Mouse (Mus musculus) erythroid progenitor cell, adult 5-6 weeks (primary cell): ENCODE measurements around the gene Zfp598. TPM values are rescaled to one million over a fixed set of nuclear protein-coding genes. Genes with fewer than 3 reads are reported as not detected.

ENCODE experiments used
- ATAC-seq: replicated peaks from 2 replicates; pipeline ENCODE4 v1.8.0; 2016; ENCODE audit warnings: moderate number of reproducible peaks, mild to moderate bottlenecking, moderate TSS enrichment, inconsistent platforms; ENCODE audit not compliant: poor library complexity, low FRiP score, severe bottlenecking
- total RNA-seq, 2 experiments: library from RNA; stranded (forward) in 1 of 2; stranded (reverse) in 1 of 2; fragments of 150-400 nt in 1 of 2; fragments of 186-747, 209-891 nt in 1 of 2; gene quantifications; 2 replicates each; pipeline versions ENCODE4 v1.2.3 to v1.2.4; 2015 to 2017; ENCODE audit warnings: low replicate concordance in 2 of 2

Zfp598 gene
- total RNA-seq (2015; ENCODE audit: low replicate concordance) = 13.4 and 18.4 TPM in 2 replicates
- total RNA-seq (2017; ENCODE audit: low replicate concordance) = 9.2 and 12.0 TPM in 2 replicates

DNA sequence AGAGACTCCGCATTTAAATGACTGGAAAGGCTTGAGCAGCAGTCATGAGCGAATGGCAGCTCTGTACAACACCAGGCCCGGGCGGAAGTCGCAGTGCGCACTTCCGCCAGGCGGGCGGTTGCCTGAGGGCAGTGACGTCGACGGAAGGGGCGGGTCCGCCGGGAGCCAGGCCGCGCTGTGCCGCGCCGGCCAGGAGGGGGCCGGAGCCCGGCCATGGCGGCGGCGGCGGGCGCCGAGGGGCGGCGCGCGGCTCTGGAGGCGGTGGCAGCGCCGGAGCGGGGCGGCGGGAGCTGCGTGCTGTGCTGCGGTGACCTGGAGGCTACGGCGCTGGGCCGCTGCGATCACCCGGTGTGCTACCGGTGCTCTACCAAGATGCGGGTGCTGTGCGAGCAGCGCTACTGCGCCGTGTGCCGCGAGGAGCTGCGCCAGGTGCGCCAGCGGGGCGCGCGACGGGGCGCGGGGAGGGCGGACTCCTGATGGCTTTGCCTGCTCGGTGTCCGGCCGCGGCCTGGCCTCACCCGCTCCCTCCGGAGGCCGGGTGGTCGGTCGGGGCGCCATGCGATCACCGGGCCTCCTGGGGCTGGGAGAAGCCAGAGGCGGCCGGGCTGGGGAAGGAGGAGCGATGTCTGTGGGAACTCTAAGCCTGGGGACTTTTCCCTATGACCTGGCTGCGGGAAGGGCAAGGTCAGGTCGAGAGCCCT is at the start of gene Zfp598:
Zfp598 (plus strand) TSS at position 143 of the 701 bp plus-strand sequence.
- ATAC-seq = peak; percentile 96

DNA sequence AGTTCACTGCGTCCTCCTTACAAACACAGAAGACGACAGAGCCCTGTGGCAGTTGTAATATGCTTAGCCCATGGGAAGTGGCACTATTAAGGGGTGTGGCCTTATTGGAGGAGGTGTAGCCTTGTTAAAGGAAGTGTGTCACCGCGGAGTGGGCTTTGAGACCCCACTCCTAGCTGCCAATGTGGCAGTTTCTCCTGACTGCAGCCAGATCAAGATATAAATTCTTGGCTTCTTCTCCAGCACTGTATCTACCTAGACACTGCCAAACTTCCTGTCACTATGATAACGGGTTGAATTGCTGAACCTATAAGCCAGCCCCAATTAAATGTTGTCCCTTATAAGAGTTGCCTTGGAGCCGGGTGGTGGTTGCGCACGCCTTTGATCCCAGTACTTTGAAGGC is 44.0 kb upstream of the Zfp598 start:
- no peak for ATAC-seq

DNA sequence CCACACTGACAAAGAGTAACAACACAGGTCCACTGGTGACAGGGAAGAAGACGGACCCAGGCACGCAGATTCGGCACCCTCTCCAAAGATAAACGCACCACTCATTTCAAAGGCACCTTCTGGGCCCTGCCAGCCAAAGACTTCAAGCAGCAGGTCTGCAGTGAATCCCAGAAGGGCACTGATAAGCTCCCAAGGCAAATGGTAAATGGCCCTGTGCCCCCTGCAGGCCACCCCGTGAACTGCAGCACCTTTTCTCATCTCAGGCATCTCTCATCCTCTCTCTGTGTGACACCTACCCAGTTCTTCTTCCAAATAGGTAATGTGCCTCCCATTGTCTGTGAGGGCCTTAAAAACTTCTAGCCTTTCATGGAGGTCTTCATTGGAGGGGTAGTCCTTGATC is 40.8 kb upstream of the Zfp598 start:
- peak; percentile 76 for ATAC-seq

DNA sequence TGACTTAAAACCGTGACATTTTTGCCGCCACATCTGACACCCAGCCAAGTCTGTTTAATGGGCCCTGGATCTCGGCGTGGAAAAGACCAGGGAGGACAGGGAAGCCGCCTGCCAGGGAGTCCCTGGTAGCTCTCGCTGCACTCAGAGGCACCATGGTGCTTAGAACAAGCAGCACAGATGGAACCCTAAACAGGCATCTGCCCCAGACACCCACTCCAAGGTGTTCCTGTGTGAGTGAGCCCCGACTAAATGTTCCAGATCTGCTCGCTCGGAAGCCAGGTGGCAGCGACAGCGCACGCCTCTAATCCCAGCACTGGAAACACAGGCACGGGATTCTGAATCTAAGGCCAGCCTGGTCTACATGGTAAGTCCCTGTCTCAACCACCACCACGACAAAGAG is 39.4 kb upstream of the Zfp598 start:
- no peak for ATAC-seq

DNA sequence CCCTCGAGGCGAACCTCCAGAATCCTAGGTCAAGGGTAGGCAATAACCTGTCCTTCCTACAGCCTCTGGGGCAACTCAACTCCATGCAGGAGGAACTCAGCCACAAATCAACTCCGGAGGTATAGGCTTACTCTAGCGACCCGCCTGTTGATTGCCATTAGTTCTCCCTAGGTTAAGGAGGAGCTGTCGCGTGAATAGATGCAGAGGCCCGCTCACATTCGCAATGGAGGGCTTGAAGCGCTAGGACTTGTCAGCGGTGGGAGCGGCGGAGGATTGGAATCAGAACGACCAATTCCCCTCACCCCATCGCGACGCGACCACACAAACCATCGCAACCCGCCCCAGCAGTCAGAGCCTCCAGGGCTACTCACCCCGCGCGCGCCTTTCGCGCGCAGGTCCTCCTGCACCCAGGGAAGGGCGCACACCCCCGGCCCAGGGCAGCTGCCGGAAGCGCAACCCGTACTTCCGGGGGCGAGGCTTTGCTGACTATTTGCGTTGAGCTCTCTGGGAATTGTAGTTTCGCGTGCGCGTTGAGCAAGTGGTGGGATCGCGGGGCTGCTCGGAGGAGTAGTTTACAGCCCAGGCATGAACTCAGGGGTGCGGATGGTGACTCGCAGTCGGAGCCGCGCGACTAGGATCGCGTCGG is 37.2 kb upstream of the Zfp598 start, which contains the start of the genes Tsc2 and Nthl1:
Tsc2 (minus strand) TSS at position 464 of the 646 bp plus-strand sequence.
Nthl1 (plus strand) TSS at position 514 of the 646 bp plus-strand sequence.
- peak; percentile 74 for ATAC-seq

DNA sequence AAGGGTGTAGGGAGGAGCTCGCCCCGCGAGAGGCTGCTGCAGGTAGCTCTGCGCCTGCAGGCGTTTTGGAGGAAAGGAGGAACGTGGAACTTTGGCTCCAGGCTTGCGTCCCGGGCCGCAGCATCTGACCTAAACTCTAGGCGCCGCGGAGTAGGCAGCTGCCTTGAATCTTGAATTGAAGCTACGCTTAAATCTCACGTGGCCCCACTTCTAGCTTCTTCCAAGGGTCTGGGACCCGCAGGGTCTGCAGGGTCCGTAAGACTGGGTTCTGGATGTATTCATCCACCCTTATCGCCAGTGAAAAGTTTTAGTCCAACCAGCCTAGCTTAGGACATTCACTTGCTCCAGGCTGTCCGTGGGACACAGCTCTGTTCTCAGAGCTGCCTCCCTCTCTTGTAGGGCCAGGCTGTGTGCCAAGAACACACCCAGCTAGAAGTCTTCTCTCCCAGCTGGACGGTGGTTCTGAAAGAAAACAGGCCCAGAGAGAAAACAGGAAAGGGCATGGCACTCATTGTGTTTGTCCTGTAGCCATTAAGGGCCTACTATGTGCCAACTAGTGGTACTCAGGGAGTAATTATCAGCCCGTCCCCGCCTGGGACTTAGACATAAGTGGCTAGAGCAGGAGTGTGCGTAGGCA is 36.6 kb upstream of the Zfp598 start:
- ATAC-seq = peak; percentile 64

DNA sequence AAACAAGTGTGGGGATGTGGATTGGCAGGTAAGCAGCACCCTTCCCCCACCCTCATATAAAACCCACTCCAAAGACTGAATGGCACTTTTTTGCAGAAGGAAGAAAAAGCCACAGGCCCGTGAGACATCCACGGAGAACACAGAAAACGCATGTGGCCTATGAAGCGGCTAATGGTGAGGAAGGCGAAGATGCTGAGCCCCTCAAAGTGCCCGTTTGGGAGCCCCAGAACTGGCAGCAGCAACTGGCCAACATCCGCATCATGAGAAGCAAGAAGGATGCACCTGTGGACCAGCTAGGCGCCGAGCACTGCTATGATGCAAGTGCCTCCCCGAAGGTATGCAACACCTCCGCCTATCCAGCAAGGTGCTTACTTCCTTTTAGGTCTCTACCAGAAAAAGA is 35.7 kb upstream of the Zfp598 start:
- ATAC-seq = no peak

DNA sequence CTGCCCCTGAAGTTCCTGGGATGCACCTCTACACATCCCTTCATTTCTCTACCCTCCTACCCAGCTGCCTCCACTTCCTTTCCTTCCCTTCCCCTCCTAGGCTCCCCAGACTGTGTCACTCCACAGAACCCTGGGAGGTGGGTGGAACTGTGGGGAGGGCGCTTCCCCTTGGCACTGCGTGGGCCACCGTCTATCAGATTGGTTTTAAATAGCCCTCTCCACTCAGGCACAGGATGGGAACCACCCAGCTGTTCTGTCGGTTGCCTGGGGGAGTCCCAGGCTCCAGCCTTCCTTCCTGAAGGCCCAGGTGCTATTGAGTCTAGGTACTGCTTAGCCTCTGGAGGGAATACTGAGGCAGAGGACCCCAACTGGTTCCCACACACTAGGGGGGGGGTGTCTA is 34.5 kb upstream of the Zfp598 start:
- ATAC-seq = no peak

DNA sequence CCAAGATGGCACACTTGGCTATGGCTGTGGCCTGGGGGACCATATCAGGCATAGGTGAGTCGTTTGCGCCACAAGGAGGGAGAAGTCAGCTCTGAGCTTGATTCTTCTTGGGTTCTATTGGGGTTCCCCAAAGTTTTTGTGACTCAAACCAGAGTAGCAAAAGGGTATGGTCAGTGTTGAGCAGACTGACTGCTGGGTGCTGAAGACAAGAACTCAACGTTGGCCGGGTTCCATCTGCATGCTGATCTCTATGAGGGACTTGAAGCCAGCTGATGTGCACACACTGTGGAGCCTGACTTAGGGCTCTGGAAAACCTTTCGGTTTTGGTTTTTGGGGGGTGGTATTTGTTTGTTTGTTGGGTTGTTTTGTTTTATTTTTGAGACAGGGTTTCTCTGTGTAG is 33.8 kb upstream of the Zfp598 start:
- ATAC-seq = no peak

DNA sequence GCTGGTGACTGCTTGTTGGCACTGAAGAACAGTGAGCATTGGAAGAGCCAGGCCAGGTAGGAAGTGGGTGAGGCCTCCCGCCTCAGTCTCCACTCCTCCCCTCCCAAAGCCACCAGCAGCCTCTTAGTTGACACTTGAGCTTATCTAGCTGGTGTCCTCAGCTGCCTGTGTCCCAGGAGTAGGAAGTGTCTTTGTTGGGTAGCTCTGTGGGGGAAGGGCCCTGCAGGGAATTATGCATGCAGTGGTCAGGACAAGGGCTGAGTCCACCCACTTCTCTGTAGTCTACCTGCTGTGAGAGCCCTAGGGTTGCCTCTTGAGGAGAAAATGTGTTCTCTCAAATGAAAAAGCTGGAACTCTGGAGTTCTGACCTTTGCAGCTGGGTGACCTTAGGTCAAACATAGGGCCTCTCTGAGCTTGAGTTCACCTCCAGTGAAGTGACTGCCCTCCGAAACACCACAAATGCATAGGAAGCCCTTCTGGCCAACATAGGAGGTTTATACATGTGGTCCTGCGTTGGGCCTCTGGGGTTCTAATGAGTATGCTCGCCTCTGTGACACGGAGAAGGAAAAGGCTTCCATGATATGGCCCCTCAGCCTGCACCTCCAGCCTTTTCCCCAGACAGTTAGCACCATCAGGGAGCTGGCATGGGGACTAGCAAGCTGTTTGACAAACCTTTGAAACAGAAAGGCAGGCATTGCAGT is 32.6 kb upstream of the Zfp598 start:
- no peak for ATAC-seq

DNA sequence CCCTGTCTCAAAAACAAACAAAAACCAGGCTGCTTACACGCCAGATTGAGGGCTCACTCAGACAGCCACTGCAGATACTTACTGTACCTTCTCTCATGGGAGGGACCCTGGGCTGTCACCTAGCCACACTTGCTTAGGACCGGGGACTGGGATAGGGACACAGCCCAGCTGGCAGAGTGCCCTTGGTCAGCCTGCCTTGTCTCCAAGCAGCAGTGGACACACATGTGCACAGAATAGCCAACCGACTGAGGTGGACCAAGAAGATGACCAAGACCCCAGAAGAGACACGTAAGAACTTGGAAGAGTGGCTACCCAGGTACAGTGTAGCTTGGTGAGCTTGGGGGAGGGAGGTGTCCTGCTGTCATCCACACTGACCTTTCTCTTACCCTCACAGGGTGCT is 31.3 kb upstream of the Zfp598 start:
- ATAC-seq = no peak

DNA sequence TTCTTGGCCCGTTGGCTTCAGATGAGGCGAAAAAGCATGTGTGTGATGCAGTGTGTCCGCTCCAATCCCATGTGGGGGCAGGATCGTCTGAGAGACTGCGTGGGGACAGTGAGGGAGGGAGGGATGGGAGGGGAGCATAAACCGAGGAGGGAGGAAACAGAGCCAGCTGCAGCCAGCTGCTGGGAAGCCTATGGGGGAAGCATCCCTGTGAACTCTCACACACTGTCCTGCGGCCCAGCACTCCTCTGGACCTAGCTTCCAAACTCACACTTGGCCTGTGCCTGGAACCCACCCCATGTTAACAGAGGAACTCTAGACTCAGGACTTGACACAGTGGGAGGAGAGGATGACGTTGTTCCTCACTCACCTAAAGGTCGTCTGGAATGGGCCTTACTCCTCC is 30.6 kb upstream of the Zfp598 start:
- no peak for ATAC-seq

DNA sequence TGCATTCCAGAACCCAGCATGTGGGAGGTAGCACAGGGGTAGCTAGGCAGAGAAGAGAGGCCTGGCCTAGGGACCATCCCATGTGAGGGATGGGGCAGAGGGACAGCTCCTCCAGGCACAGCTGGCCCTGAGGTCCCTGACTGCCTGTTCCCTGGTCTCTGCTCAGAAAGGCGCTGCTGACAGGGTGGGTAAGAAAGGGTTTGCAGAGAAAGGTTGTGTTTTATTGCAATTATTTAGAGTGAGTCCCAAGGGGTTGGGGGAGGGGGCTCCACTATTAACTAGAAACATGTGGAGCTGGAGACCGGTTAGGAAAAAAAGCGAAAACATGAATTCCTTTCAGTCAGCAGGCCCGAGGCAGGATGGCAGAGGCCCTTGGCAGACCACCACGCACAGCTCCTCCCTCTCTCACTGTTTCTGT is 29.9 kb upstream of the Zfp598 start:
- ATAC-seq = no peak

DNA sequence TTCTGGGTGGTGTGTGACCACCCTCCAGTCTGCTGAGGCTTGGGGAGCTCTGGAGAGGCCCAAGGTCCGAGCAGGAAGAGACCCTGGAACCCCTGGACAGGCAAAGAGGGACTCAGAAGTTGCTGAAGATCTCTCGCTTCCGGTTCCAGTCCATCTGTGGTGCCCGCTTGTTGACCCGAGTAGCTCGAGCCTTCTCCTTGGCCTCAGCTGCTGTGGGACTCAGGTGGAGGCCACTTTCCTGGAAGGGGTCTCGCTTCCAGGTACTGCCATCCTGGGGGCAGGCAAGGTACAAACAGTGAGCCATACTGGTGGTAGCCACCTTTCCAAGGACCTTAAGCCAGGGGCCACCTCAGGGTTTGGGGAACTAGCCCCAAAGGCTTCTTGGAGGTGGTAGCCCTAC is 29.4 kb upstream of the Zfp598 start:
- no peak for ATAC-seq

DNA sequence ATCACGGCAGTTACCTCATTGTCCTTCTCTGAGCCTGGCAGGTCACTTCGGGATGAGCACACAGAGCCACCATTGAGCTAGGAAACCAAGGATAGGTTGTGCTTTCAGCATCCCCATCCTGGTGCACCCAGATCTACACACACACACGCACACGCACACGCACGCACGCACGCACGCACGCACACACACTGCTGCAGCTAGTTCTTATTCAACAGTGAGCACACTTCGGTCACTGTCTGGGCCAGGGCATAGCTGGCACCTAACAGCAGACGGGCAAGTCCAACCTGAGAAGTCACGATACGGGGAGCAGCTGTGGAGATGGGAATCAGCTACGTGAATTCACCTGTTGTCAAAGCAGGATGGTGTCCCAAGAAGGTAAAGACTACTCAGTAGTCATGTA is 28.9 kb upstream of the Zfp598 start:
- no peak for ATAC-seq

DNA sequence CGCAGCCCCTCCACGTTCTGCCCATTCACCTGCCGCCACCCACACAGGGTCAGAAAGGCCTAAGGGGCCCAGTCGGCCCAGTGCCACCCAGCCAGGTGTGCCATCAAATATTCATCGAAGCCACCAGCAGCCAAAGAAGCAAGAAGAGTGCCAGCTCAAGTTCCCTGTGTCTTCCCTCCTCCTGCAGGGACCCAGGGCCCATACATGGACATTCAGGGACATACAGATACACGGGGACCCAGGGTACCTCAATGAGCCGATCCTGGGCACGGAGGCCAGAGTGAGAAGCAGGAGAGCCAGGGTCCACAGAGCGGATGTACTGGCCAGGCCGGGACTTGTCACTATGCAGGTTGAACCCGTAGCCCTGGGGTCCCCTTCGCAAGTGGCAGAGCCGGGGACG is 27.5 kb upstream of the Zfp598 start:
- ATAC-seq = no peak

DNA sequence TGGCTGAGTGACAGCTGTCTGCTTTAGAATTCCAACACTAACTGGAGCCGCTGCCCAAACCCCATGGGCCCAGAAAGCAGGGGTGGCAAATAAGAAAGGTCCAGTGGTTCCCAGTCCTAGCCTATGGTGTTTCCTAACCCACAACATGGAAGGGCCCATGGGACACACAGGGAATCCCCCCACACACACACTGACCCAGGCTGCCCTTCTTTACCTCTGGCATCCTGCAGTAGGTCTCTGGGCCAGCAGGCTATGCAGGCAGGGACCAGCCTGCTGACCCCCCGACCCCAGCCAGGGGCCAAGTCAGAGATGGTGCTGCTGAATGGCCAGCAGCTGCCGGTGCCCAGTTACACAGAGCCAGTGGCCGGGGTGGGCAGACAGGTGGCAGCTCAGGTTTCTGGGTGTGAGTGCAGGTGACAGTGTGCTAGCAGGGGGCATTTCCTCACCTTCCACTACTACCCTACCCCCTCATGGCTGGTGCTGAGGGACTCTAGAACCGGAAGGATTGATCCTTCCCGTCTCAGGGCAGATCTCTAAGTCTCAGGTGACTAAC is 26.6 kb upstream of the Zfp598 start:
- no peak for ATAC-seq

DNA sequence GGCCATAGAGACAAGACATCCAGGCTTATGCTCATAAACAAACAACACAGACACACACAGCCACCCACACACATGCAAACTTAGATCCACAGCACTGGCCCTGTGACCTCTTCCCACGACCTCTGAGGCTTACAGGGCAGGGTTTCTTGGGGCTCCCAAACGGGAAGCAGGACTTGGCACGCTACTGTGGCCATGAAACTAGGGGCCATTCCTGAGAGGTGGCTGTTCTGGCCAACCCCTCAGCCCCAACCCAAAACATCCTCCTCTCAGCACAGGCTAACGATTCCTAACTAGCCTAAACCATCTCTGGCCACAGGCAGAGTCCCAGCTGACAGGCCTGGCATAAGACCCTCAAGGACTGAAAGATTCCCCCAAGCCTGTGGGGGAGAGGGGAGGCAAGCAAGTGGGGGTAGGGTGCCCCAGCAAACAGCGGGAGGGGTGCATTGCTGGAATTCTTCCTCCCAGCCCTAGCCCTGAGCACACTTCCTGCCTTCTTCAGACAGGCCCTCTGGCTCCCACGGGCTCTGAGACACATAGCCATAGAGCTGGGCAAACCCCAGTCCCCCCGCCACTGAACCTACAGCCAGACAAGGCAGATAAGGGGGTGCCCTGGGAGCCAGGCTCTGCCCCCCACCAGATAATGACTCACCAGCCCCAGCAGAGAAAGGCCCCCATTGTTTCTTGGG is 25.3 kb upstream of the Zfp598 start:
- ATAC-seq = no peak

DNA sequence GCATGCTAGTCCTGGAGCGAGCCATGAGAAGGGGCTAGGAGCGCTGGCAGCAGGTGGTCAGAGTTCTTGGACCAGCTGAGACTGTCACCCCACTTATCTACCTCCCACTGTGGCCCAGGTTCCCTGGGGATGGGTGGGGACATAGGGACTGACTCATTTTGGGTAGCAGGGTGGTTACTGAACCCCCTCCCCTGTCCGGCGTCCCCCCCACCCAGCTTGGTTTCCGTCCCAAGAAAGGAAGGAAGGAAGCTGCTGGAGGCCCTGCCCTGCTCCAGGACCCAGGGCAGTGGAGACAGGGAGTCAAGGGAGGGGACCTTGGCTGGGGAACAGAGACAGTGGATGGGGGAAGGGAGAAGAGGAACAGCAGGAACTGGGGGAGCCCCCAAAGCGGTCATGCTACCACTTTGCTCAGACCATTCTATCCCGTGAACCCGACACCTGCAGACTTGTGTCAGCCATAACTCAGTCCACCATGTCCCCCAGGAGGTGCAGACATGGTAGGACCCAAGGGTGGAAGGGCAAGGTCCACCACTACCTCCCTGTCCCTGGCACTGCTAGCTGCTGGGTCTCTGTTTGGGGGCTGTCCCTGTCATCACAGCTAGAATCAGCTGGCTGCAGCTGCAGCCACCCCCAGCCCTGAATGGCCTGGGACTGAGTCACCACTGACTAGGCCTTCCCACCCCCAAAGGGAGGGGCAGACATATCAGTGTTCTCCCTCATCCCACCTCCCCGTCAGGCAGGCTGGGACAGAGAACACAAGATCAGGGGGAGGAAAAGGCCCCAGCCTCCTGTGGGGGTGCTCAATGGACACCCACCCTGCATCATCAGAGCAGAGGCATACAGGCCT is 24.4 kb upstream of the Zfp598 start:
- ATAC-seq = no peak
